Mouse (Mus musculus) heart, postnatal 0 days (tissue): ENCODE results near the gene Cadm2. TPM values are rescaled to one million over a fixed set of nuclear protein-coding genes. Genes with fewer than 3 reads are reported as not detected.

Experiments
- ATAC-seq: fragments of 200-750 bp; cut with Nextera tagmentation; 2 replicates; pipeline ENCODE4 v1.8.0; 2017; ENCODE audit warnings: low read depth, moderate number of reproducible peaks, moderate library complexity; ENCODE audit not compliant: insufficient read depth
- DNase-seq: peaks from one replicate; pipeline ENCODE4 v3.0.0-alpha.2; 2016; ENCODE audit warnings: low spot score
- H3K27ac ChIP-seq: fragments of 300-500 bp; sonication (generic); 2 replicates; pipeline ENCODE4 v1.5.1; 2014; ENCODE audit warnings: low read depth, mild to moderate bottlenecking
- H3K27me3 ChIP-seq: fragments of 300-500 bp; sonication (generic); 2 replicates; pipeline ENCODE4 v1.6.1; 2014; ENCODE audit warnings: low read length, mixed read lengths; ENCODE audit not compliant: control insufficient read depth, insufficient read depth
- H3K36me3 ChIP-seq: fragments of 300-500 bp; sonication (generic); replicated peaks from 2 replicates; pipeline ENCODE4 v1.6.1; 2014; ENCODE audit warnings: low read length, mixed read lengths; ENCODE audit not compliant: control insufficient read depth, insufficient read depth
- H3K4me1 ChIP-seq: fragments of 300-500 bp; sonication (generic); 2 replicates; pipeline ENCODE4 v1.6.1; 2014; ENCODE audit warnings: antibody characterized with exemption; ENCODE audit not compliant: control insufficient read depth, insufficient read depth
- H3K4me2 ChIP-seq: fragments of 300-500 bp; sonication (generic); 2 replicates; pipeline ENCODE4 v1.6.1; 2014; ENCODE audit warnings: low read depth, mild to moderate bottlenecking, low read length, moderate library complexity
- H3K4me3 ChIP-seq: fragments of 300-500 bp; sonication (generic); 2 replicates; pipeline ENCODE4 v1.5.1; 2014; ENCODE audit warnings: low read depth, low read length
- H3K9ac ChIP-seq: fragments of 300-500 bp; sonication (generic); replicated peaks from 2 replicates; pipeline ENCODE4 v1.6.1; 2014; ENCODE audit warnings: low read depth, low read length, mixed read lengths
- H3K9me3 ChIP-seq: fragments of 300-500 bp; sonication (generic); replicated peaks from 2 replicates; pipeline ENCODE4 v1.6.1; 2016; ENCODE audit warnings: low read length; ENCODE audit not compliant: control insufficient read depth
- CTCF ChIP-seq: IDR thresholded peaks from 2 replicates; pipeline ENCODE4 v1.5.1; 2016; ENCODE audit warnings: antibody characterized with exemption, control low read depth, low read depth
- EP300 ChIP-seq: IDR thresholded peaks from 2 replicates; pipeline ENCODE4 v1.6.1; 2016; ENCODE audit warnings: antibody characterized with exemption, low read depth
- WGBS: fragments of 180-500 bp; shearing (Covaris S2); extraction: QIAGEN DNeasy Blood & Tissue Kit; methylation state at CpG from one replicate; pipeline ENCODE4 v1.1.7; 2014; 5-methylcytosine and 5-hydroxymethylcytosine counted together
- polyA plus RNA-seq: library from polyadenylated mRNA; unstranded; fragments of >200 nt; fragmentation: Nextera tagmentation; extraction: Ambion mirVana; gene quantifications from 2 replicates; pipeline ENCODE4 v1.2.1, GENCODE M21; 2015
- total RNA-seq: library from RNA; depleted of rRNA; stranded (reverse); fragments of >200 nt; gene quantifications from 2 replicates; pipeline ENCODE4 v1.2.3, GENCODE M21; 2014; ENCODE audit warnings: low replicate concordance

Gene Cadm2
- total and polyA plus RNA-seq, 2 experiments from 2014 or later, result 1.0 TPM; not detected in 1

DNA sequence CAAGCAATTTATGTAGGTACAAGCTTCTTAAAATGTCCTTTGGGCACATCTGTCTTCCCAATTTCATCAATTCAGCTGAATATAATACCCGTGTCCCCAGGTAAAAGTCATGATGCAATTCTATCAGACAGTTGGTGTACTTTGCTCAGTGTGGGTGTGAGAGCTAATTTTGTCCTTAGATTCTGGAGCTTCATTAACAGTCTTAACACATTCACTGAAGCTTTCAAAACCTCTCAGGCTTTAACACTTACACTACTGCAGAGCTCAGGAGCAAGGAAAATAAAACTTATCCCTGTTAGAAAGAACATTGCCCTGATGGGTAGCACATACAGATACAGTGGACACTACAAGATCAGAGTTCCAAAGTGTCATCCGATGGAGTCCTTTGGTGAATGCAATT is 309.7 kb downstream of the Cadm2 start:
- H3K4me1 ChIP-seq, result no peaks in the 10 kb centered on the region
- DNase-seq (no peak), ATAC-seq (no peak)
- H3K36me3 ChIP-seq, result no peaks in the 10 kb centered on the region
- H3K9me3 ChIP-seq, result no peaks in the 10 kb centered on the region
- H3K27me3 ChIP-seq, result no peaks in the 10 kb centered on the region
- H3K9ac ChIP-seq, result no peak overlapping the region
- TF ChIP-seq EP300, result no peak
- no peak for TF ChIP-seq CTCF
- 69% methylated on average over 2 of the region's 2 CpGs for WGBS
- no peak overlapping the region for H3K4me3 ChIP-seq
- no peak overlapping the region for H3K4me2 ChIP-seq
- no peak overlapping the region for H3K27ac ChIP-seq

- H3K4me3 ChIP-seq, result no peak overlapping the region
- ATAC-seq (no peak), DNase-seq (no peak)
- TF ChIP-seq CTCF (no peak), EP300 (no peak)
- no peak overlapping the region for H3K27ac ChIP-seq
- no peak overlapping the region for H3K9ac ChIP-seq
- H3K4me2 ChIP-seq, result no peak overlapping the region
- H3K27me3 ChIP-seq, result no peaks in the 10 kb centered on the region
- H3K4me1 ChIP-seq, result no peaks in the 10 kb centered on the region
- no peaks in the 10 kb centered on the region for H3K36me3 ChIP-seq
- WGBS, result 82% methylated on average over 3 of the region's 3 CpGs
- no peaks in the 10 kb centered on the region for H3K9me3 ChIP-seq
These were observed 336.0 kb downstream of the Cadm2 start for GRCm38 (mm10) chr16:67284664-67285063.

GRCm38 (mm10) chr16:67243598-67243997 is 377.1 kb downstream of the Cadm2 start:
- Histone ChIP-seq H3K9ac (no peak overlapping the region), H3K27ac (no peak overlapping the region), H3K9me3 (no peaks in the 10 kb centered on the region), H3K4me2 (no peak overlapping the region), H3K27me3 (no peaks in the 10 kb centered on the region), H3K36me3 (no peaks in the 10 kb centered on the region), H3K4me3 (no peak overlapping the region), H3K4me1 (no peaks in the 10 kb centered on the region)
- WGBS, result 69% methylated on average over 5 of the region's 5 CpGs
- DNase-seq, result no peak
- ATAC-seq, result no peak
- TF ChIP-seq CTCF (no peak), EP300 (no peak)

- H3K36me3 ChIP-seq, result no peaks in the 10 kb centered on the region
- TF ChIP-seq CTCF (peak; percentile 59), EP300 (no peak)
- H3K9ac ChIP-seq, result no peak overlapping the region
- DNase-seq (no peak), ATAC-seq (no peak)
- H3K9me3 ChIP-seq, result no peaks in the 10 kb centered on the region
- no peak overlapping the region for H3K27ac ChIP-seq
- no peaks in the 10 kb centered on the region for H3K4me1 ChIP-seq
- WGBS, result 14% methylated on average over 1 of the region's 1 CpGs
- no peak overlapping the region for H3K4me3 ChIP-seq
- H3K27me3 ChIP-seq, result no peaks in the 10 kb centered on the region
- no peak overlapping the region for H3K4me2 ChIP-seq
These were observed 385.8 kb downstream of the Cadm2 start for GRCm38 (mm10) chr16:67234862-67235261.

DNA sequence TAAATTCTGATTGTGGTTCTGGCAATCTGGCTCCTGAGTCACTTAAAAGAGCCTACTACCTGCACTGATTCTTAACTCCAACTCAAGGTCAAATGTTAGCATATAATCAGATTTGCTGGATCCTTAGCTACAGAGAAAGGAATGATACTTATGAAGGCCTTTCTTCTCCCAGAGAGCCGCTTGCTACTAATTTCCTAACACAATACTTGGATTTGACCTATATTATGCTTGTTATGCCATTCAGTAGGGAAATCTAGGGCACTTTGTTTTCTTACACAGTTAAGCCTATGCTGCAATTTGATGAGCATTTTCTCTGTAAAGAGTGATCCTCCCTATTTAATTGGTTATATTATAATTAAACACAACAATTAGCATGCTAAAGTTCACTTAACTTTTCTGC is 394.0 kb downstream of the Cadm2 start:
- H3K27me3 ChIP-seq, result no peaks in the 10 kb centered on the region
- 77% methylated on average over 1 of the region's 1 CpGs for WGBS

GRCm38 (mm10) chr16:67203329-67203728 is 417.4 kb downstream of the Cadm2 start:
- Histone ChIP-seq H3K4me1 (no peaks in the 10 kb centered on the region), H3K4me3 (no peak overlapping the region), H3K4me2 (no peak overlapping the region)

More for the DNA sequence above, 394.0 kb downstream of the Cadm2 start:
- Histone ChIP-seq H3K4me2 (no peak overlapping the region), H3K27ac (no peak overlapping the region), H3K4me1 (no peaks in the 10 kb centered on the region), H3K9ac (no peak overlapping the region), H3K4me3 (no peak overlapping the region), H3K36me3 (no peaks in the 10 kb centered on the region), H3K9me3 (no peaks in the 10 kb centered on the region)
- TF ChIP-seq EP300, result no peak
- TF ChIP-seq CTCF, result no peak
- DNase-seq, result no peak
- ATAC-seq, result no peak

More at GRCm38 (mm10) chr16:67203329-67203728, 417.4 kb downstream of the Cadm2 start:
- ATAC-seq (no peak), DNase-seq (no peak)
- Histone ChIP-seq H3K36me3 (no peaks in the 10 kb centered on the region), H3K9ac (no peak overlapping the region), H3K9me3 (no peaks in the 10 kb centered on the region), H3K27ac (no peak overlapping the region), H3K27me3 (no peaks in the 10 kb centered on the region)
- TF ChIP-seq CTCF (no peak), EP300 (no peak)
